Mouse (Mus musculus) neural tube, embryonic 14.5 days (tissue): Measurements from ENCODE around the gene Fam187b. TPM values are rescaled to one million over a fixed set of nuclear protein-coding genes. Genes with fewer than 3 reads are reported as not detected.
A peak's percentile ranks its signal among the peaks of the same experiment; 100 is the strongest.
"Not testable (repeated sequence)": the region's sequence is repeated elsewhere in the genome, so short reads cannot be mapped to it uniquely, and the experiment has no call there.

Source experiments
- ATAC-seq: fragments of 200-750 bp; cut with Nextera tagmentation; 2 replicates; pipeline ENCODE4 v1.8.0; 2017; ENCODE audit warnings: low read depth, mild to moderate bottlenecking, moderate TSS enrichment, moderate library complexity
- H3K27ac ChIP-seq: fragments of 300-500 bp; sonication (generic); 2 replicates; pipeline ENCODE4 v1.5.1; 2014; ENCODE audit warnings: low read depth, mild to moderate bottlenecking, control low read depth, low read length, moderate library complexity, mixed read lengths
- H3K27me3 ChIP-seq: fragments of 300-500 bp; sonication (generic); 2 replicates; pipeline ENCODE4 v1.6.1; 2014; ENCODE audit warnings: low read length; ENCODE audit not compliant: control insufficient read depth, insufficient read depth
- H3K36me3 ChIP-seq: fragments of 300-500 bp; sonication (generic); 2 replicates; pipeline ENCODE4 v1.6.1; 2014; ENCODE audit warnings: low read length, mixed read lengths; ENCODE audit not compliant: control insufficient read depth, insufficient read depth
- H3K4me1 ChIP-seq: fragments of 300-500 bp; sonication (generic); 2 replicates; pipeline ENCODE4 v1.6.1; 2014; ENCODE audit warnings: low read length; ENCODE audit not compliant: control insufficient read depth, insufficient read depth
- H3K4me2 ChIP-seq: fragments of 300-500 bp; sonication (generic); 2 replicates; pipeline ENCODE4 v1.6.1; 2014; ENCODE audit warnings: mild to moderate bottlenecking, low read depth, low read length, control low read depth
- H3K4me3 ChIP-seq: fragments of 300-500 bp; sonication (generic); 2 replicates; pipeline ENCODE4 v1.5.1; 2014; ENCODE audit warnings: low read depth, low read length, control low read depth, mixed read lengths
- H3K9ac ChIP-seq: fragments of 300-500 bp; sonication (generic); replicated peaks from 2 replicates; pipeline ENCODE4 v1.6.1; 2014; ENCODE audit warnings: low read depth, mild to moderate bottlenecking, control low read depth, low read length, mixed read lengths
- H3K9me3 ChIP-seq: fragments of 300-500 bp; sonication (generic); 2 replicates; pipeline ENCODE4 v1.6.1; 2016; ENCODE audit warnings: low read length; ENCODE audit not compliant: control insufficient read depth
- WGBS: fragments of 180-500 bp; shearing (Covaris S2); extraction: QIAGEN DNeasy Blood & Tissue Kit; methylation state at CpG from one replicate; pipeline ENCODE4 v1.1.7; 2014; 5-methylcytosine and 5-hydroxymethylcytosine counted together
- polyA plus RNA-seq: library from polyadenylated mRNA; unstranded; fragments of >200 nt; fragmentation: Nextera tagmentation; extraction: Ambion mirVana; gene quantifications from 2 replicates; pipeline ENCODE4 v1.2.1, GENCODE M21; 2014

Gene Fam187b
- 0.40 and 0.44 TPM in 2 replicates for polyA plus RNA-seq

DNA sequence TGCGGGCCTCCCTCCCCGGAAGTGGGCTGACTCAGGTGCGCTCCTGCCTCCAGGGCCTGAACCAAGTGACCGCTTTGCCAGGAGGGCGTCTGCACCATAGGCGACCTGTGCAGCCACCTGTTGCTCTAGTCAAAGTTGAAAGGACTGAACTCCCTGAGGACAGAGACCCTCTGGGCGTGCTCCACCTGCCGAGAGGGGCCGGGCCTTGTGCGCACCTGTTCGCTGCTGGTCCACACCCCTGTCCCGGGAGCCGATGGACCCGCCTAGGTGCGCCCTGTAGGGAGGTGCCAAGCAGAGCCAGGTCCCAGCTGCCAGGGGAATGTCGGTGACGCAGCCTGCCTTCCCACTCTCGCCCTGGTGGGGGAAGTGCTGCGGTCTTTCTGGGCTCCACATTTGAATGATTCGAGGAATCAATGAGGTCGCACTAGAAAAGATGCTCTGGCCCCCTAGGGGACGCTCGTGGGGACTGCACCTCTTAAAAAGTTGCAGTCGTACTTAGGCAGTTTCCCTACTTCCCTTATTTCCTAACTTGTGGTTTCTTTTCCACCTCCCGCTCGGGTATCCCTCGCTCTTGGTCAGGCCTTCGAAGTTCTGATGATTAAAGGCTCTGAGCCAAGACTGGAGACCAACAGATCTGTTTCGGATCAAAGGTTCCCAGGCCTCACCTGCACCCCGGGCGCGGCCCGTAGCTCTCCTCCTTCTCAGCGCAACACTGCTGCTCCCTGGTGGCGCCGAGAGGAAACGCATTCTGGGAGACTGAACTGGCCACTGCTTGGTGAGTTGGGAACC is at the start of gene Fam187b:
Fam187b (plus strand) TSS at position 290 of the 789 bp plus-strand sequence.
- H3K27ac ChIP-seq = no peak within 1 kb of the TSS

DNA sequence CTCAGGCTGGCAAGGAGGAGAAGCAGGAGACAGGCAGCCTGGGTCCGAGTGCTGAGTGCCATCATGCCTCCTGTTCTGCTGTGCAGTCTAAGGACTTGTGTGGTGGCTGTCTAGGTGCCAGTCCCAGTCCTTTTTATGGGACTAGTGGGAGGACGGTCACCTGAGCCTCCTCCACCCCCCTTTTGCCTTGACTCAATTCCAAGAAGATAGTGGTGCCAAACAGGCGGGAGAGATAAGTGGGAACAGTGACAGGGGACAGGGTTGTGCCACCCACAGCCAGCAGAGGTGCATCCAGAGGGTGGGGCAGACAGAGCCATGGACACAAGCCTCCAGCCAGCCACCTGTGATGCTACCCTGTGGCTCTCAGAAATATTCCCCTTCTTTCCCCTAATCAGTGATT is 49.5 kb upstream of the Fam187b start:
- WGBS = 66% methylated on average over 3 of the region's 3 CpGs
- no peaks in the 10 kb centered on the region for H3K4me1 ChIP-seq
- H3K36me3 ChIP-seq = no peaks in the 10 kb centered on the region
- H3K4me3 ChIP-seq = no peak overlapping the region
- no peak overlapping the region for H3K27ac ChIP-seq
- no peak overlapping the region for H3K4me2 ChIP-seq
- ATAC-seq = no peak
- no peaks in the 10 kb centered on the region for H3K27me3 ChIP-seq
- no peak overlapping the region for H3K9ac ChIP-seq
- H3K9me3 ChIP-seq = no peaks in the 10 kb centered on the region

More for the DNA sequence above, at the start of gene Fam187b:
- H3K4me3 ChIP-seq = peak within 1 kb of the TSS; percentile 16
- H3K36me3 ChIP-seq = no peaks in the 10 kb centered on the region
- H3K4me2 ChIP-seq = peak within 1 kb of the TSS; percentile 12
- no peak within 1 kb of the TSS for H3K9ac ChIP-seq
- peaks cover 7% of the 10 kb centered on the region; the same call in 1 of the 2 replicates for H3K4me1 ChIP-seq
- under 1% methylated on average over 36 of the region's 37 CpGs for WGBS
- no peaks in the 10 kb centered on the region for H3K9me3 ChIP-seq
- H3K27me3 ChIP-seq = peaks cover 11% of the 10 kb centered on the region
- peak; percentile 83 for ATAC-seq

DNA sequence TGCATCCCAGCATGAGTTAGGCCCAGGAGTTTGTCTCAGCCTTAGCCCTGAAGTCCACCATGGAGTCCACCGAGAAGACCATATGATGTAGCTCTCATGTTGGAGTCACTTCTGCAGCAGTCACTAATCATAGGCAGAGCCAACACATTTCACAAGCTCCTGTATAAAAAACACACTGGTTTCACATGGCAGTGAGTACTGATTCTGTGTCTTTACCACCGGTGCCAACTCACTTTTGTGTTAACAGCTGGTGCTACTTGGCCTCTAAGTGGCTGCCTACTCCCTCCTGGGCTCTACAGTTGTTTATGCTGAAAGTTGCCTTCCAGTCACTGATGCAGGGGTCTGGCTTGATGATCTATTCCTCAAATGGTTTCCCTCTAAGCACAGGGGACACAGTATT is 49.0 kb upstream of the Fam187b start, which contains the start of gene Hamp2:
Hamp2 (minus strand) TSS at position 101 of the 400 bp plus-strand sequence.
- not testable (repeated sequence) for H3K27ac ChIP-seq, H3K4me3 ChIP-seq, ATAC-seq, H3K27me3 ChIP-seq, H3K4me1 ChIP-seq, H3K4me2 ChIP-seq, H3K36me3 ChIP-seq, H3K9ac ChIP-seq, H3K9me3 ChIP-seq
- 85% methylated on average over 2 of the region's 2 CpGs for WGBS

DNA sequence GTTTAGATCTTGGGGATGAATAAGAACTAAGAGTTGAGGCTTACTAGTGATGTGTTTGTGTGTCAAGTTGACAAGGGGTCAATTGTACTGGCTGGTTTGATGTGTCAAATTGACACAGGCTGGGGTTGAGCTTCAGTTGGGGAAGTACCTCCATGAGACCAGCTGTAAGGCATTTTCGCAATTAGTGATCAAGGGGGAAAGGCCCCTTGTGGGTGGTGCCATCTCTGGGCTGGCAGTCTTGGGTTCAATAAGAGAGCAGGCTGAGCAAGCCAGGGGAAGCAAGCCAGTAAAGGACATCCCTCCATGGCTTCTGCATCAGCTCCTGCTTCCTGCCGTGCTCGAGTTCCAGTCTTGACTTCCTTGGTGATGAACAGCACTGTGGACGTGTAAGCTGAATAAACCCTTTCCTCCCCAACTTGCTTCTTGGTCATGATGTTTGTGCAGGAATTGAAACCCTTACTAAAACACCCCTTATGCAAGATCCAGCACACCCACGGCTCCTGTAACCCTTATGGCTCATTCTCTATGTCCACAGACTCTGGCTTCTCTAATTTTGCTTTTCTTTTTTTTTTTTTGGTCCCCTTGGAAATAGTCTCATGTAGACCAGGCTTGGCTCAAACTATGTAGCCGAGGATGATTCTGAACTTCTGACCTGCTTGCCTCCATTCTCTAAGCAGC is 38.0 kb upstream of the Fam187b start:
- 81% methylated on average over 6 of the region's 6 CpGs for WGBS
- not testable (repeated sequence) for H3K4me1 ChIP-seq, ATAC-seq, H3K4me2 ChIP-seq, H3K9ac ChIP-seq, H3K4me3 ChIP-seq, H3K36me3 ChIP-seq, H3K9me3 ChIP-seq, H3K27ac ChIP-seq, H3K27me3 ChIP-seq

DNA sequence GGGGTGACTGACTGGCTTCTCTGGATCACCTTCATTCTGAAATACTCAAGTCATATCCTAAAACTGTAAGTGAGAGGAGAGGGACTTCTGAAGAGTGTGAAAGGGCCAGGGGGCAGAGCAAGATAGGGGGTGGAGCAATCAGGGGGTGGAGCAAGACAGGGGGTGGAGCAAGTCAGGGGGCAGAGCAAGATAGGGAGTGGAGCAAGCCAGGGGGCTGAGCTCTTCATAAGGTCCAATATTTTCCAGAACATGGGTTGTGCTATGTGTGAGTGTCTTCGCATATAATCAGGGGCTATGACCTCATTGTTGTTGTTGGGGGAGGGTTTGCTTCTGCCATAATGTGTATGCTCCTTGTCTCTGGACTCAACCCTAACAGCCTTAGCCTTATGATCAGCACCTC is 33.5 kb upstream of the Fam187b start:
- H3K9ac ChIP-seq, H3K9me3 ChIP-seq, H3K27me3 ChIP-seq, H3K27ac ChIP-seq, H3K4me2 ChIP-seq, H3K36me3 ChIP-seq, H3K4me1 ChIP-seq, H3K4me3 ChIP-seq, ATAC-seq: not testable (repeated sequence)
- 83% methylated on average over 1 of the region's 1 CpGs for WGBS

DNA sequence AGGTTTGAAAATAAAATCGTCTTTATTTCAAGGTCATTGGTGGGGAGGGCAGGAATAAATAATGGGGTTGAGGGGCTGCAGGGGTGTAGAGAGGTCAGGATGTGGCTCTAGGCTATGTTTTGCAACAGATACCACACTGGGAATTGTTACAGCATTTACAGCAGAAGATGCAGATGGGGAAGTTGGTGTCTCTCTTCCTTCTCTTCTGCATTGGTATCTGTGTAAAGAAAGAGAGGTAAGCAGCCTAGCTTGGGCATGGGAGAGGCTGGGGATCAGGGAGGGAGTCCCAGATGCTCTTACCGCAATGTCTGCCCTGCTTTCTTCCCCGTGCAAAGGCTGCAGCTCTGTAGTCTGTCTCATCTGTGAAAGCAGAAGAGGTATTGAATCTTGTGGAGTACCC is 31.2 kb upstream of the Fam187b start:
- not testable (repeated sequence) for H3K27me3 ChIP-seq, ATAC-seq, H3K27ac ChIP-seq, H3K4me2 ChIP-seq, H3K36me3 ChIP-seq, H3K9me3 ChIP-seq, H3K4me1 ChIP-seq, H3K4me3 ChIP-seq, H3K9ac ChIP-seq
- WGBS = 56% methylated on average over 3 of the region's 3 CpGs

DNA sequence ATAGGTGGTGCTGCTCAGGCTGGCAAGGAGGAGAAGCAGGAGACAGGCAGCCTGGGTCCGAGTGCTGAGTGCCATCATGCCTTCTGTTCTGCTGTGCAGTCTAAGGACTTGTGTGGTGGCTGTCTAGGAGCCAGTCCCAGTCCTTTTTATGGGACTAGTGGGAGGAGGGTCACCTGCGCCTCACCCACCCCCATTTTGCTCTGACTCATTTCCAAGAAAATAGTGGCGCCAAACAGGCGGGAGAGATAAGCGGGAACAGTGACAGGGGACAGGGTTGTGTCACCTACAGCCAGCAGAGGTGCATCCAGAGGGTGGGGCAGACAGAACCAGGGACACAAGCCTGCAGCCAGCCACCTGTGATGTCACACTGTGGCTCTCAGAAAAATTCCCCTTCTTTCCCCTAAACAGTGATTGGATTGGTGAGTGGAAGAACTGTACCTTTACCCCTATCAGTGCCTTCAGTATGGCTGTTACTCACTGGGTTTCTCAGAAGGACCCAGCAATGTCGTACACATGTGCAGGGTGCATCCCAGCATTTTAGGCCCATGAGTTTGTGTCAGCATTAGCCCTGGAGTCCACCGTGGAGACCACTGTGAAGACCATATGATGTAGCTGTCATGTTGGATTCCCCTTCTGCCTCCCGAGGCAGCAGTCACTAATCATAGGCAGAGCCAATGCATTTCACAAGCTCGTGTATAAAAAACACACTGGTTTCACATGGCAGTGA is 29.5 kb upstream of the Fam187b start, which contains the start of gene Hamp:
Hamp (minus strand) TSS at position 124 of the 727 bp plus-strand sequence.
- Histone ChIP-seq H3K4me3 (no peak within 1 kb of the TSS), H3K27ac (no peak within 1 kb of the TSS), H3K9me3 (no peaks in the 10 kb centered on the region), H3K4me2 (no peak within 1 kb of the TSS), H3K4me1 (no peaks in the 10 kb centered on the region), H3K9ac (no peak within 1 kb of the TSS), H3K27me3 (no peaks in the 10 kb centered on the region), H3K36me3 (peaks cover 7% of the 10 kb centered on the region)
- no peak for ATAC-seq
- 75% methylated on average over 9 of the region's 9 CpGs for WGBS

DNA sequence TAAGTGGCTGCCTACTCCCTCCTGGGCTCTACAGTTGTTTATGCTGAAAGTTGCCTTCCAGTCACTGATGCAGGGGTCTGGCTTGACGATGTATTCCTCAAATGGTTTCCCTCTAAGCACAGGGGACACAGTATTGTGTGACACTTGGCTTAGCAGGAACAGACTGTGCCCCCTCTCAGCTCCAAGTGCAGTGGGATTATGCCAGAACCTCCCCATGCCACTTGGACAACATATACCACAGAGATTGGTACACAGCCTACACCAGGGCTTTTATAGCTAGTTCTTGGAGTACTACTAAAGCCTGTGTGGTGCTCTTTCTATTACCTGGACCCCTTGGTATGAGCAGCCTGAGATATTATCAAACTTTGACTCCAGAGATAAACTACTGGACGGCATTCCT is 28.9 kb upstream of the Fam187b start:
- not testable (repeated sequence) for H3K27ac ChIP-seq, H3K4me3 ChIP-seq, H3K27me3 ChIP-seq, H3K4me1 ChIP-seq, H3K4me2 ChIP-seq, H3K9ac ChIP-seq, ATAC-seq, H3K9me3 ChIP-seq, H3K36me3 ChIP-seq
- WGBS = 83% methylated on average over 2 of the region's 2 CpGs

DNA sequence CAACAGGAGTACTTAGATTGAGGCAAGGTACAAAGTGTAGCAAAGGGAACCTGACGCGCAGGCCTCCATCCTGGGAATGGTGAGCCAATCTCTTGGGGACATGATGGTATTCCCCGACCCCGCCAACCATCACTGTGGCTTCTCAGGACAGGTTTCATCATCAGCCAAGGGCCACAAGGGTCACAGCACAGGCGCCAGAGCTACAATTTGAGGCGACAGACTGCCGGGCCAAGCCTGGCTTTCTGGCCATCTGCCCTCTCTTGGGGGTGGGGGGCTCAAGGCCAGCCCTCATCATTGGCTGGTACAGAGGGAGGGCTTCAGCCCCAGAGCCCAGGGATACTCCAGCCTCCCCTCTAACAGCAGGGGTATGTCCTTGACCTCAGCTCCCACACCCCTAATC is 28.1 kb upstream of the Fam187b start:
- not testable (repeated sequence) for ATAC-seq, H3K4me2 ChIP-seq, H3K9me3 ChIP-seq, H3K27ac ChIP-seq, H3K9ac ChIP-seq, H3K4me3 ChIP-seq, H3K27me3 ChIP-seq, H3K4me1 ChIP-seq
- 90% methylated on average over 7 of the region's 7 CpGs for WGBS
- peaks cover 15% of the 10 kb centered on the region for H3K36me3 ChIP-seq
